Mouse (Mus musculus): ENCODE measurements at regions not wholly inside any gene's neighbourhood (a gene's known extent, or its start where the extent isn't known, plus 50 kb on each side); places are given as distances from the start of the nearest gene placed in this dataset.

DNA sequence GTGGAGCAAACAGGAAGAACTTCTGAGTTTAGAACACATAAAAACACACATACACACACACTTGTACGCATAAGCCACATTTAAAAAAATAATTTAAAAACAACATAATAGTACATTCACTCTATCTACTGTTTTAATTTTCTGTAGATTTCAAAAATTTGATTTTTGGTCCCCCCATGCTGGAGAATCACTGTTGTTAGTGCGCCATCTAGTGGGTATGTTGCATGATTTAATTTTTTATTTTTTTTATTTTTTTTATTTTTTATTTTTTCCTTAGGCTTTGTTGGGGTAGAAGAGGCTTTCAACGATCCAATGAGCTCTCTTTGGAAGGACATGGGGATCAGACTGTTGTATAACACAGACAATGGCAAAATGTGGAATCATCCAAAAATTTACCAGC is 59.1 kb upstream of the Pced1b start:
- TF ChIP-seq FLI1 (IDR thresholded peaks at IDR 0.05; ENCODE audit: low read length) (no peak), GATA1 (IDR thresholded peaks at IDR 0.05; ENCODE audit: borderline replicate concordance, low read length) (no peak)

All from megakaryocyte, embryonic 14.5 days (primary cell).